Mouse (Mus musculus) erythroid progenitor cell, adult 5-6 weeks (primary cell): ENCODE results near the gene Scnn1b. TPM values are rescaled to one million over a fixed set of nuclear protein-coding genes. Genes with fewer than 3 reads are reported as not detected.

Experiments used
- ATAC-seq: replicated peaks from 2 replicates; pipeline ENCODE4 v1.8.0; 2016; ENCODE audit warnings: moderate number of reproducible peaks, mild to moderate bottlenecking, moderate TSS enrichment, inconsistent platforms; ENCODE audit not compliant: poor library complexity, low FRiP score, severe bottlenecking
- total RNA-seq, 2 experiments: library from RNA; stranded (forward) in 1 of 2; stranded (reverse) in 1 of 2; fragments of 150-400 nt in 1 of 2; fragments of 186-747, 209-891 nt in 1 of 2; gene quantifications; 2 replicates each; pipeline versions ENCODE4 v1.2.3 to v1.2.4; 2015 to 2017; ENCODE audit warnings: low replicate concordance in 2 of 2

The Scnn1b gene
- total RNA-seq (2015; ENCODE audit: low replicate concordance) (not detected in 2 replicates), total RNA-seq (2017; ENCODE audit: low replicate concordance) (not detected in 2 replicates)

GRCm38 (mm10) chr7:121864858-121865585, at the start of gene Scnn1b:
Gene Scnn1b (plus strand): TSS chr7:121865038.
- no peak for ATAC-seq

DNA sequence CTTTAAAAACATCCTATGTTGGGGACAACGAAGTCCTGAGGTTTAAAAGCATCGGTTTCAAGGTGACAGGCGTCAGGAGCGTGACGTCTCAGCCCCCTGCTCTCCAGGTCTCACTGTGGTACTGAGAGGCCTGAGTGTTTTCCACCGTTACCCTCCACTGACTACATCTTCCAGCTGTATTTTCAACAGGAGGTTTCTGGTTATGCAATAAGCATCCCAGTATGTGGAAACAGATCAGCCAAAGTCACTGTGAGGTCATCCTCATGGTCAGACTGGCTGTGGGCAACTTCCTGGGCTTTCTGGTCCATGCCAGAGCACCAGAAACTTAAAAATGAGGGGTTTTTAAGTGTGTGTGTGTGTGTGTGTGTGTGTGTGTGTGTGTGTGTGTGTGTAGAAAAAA, 43.2 kb upstream of the Scnn1b start:
- ATAC-seq, result no peak

- ATAC-seq, result no peak
These were observed 36.4 kb upstream of the Scnn1b start for GRCm38 (mm10) chr7:121828481-121828880.

- ATAC-seq, result no peak
These were observed 29.4 kb upstream of the Scnn1b start for GRCm38 (mm10) chr7:121835392-121835791.

GRCm38 (mm10) chr7:121836827-121837226, 28.0 kb upstream of the Scnn1b start:
- no peak for ATAC-seq

DNA sequence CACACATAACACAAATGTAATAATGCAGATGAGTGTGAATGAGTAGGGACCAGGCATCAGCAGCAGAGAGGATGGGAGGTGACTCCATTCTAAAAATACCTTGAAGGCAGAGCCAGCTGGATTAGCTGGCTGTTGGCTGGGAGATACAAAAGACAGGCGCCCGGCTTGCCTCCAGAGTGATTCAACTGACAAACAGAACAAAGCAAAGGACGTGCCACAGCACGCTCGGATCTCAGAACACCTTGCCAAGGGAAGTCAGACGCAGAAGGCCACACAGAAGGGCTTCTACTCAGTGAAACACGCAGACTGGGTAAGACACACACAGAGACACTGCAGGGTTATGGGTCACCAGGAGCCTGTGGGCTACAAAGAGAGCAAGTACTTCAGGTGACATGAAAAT, 24.0 kb upstream of the Scnn1b start:
- no peak for ATAC-seq

GRCm38 (mm10) chr7:121842234-121842633, 22.6 kb upstream of the Scnn1b start:
- ATAC-seq, result no peak

DNA sequence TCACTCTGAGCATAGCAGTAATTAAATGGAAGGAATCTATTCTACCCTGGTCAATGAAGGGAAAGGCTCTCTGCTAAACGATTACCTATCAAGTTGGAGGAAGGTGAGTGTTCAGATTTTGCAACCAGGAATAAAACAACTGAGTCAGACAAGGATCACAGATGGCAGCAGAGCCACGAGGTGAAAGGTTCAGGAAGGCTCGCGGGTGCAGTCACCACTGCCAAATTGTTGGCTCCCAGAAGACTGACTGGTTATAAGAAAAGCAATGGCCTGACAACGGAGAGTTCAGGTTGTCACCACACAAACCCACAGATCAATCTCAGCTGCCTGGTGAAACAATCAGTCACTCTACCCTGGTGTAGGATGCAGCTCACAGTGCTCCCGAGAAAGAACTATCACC, 18.9 kb upstream of the Scnn1b start:
- no peak for ATAC-seq

DNA sequence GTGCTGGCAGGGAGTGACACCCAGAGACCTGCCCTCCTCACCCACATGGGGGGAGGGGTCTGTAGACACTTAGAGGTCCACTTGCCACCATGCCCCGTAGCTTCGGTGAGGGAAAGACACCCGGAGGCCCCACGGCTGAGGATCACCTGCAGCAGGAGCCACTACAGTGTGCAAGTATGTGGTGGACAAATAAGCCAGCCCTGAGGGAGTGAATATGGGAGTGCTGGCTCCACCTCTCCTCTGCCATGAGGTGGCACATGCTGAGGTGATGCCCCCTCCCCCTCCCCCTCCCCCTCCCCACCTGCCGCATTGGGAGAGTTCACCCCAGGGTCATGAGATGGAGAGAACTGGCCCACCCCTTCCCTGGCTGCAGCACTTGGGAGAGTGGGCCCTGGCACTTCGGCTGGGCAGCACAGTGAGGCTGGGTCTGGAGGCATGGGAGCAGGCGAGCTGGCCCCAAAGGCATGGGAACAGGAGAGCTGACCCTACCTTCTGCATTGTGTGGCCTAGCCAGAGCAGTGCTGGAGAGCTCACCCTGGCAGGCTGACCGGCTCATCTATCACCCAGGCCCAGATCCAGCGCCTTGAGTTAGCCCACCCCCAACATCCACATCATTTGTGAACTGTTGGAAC, 16.2 kb upstream of the Scnn1b start:
- ATAC-seq, result no peak

DNA sequence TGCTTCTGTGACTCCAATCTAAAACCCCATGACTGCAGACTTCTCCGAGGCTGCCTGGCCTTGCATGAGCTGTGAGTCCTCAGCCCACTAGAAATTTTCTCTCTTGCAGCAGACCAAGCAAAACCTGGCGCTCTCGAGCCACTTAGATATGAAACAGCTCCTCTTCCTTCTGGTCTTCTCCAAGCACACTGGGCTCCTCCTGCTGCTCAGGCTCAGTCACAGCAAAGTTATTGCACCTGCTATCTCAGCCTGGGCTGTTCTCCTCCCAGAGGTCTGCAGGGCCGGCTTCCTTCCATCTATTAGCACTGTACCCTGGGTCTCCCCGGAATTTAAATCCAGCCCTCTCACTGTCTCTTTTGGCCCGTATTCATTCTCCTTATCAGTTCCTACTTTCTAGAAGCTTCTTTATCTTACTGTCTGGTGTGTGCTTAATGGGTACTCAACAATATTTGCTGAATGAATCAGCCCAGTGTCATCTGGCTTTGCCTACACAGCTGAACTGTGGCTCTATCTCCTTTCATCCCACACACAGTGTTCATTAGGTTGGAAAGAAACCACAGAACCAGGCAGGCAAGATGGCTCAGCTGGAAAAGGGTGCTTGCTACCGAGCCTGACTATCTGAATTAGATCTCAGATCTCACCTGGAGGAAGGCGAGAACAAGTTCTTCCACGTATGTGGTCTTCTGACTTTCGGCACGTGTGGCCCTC, 7.5 kb upstream of the Scnn1b start:
- no peak for ATAC-seq

GRCm38 (mm10) chr7:121858939-121859338, 5.9 kb upstream of the Scnn1b start:
- ATAC-seq, result no peak

DNA sequence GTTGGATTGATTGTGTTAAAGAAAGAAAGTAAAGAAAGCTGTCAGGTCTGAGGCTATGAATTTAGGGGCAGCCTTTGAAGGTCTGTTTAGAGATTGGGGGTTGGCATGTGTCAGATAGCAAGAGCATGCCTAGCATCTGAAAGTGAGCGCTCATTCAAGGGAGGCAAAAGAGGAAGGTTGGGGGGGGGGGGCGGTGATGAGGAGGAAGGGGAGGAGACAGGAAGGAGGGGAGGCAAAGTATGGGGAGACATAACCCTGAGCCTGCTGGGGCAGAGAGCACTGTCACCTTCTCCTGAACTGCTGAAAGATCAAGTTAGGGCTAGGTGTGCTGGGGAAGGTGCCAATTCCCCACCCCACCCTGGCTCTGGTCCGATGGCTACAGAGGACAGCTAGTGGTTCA, 6.8 kb downstream of the Scnn1b start:
- no peak for ATAC-seq

- ATAC-seq, result no peak
These were observed 9.2 kb downstream of the Scnn1b start for GRCm38 (mm10) chr7:121873998-121874397.

GRCm38 (mm10) chr7:121874784-121875183, 9.9 kb downstream of the Scnn1b start:
- ATAC-seq, result no peak

DNA sequence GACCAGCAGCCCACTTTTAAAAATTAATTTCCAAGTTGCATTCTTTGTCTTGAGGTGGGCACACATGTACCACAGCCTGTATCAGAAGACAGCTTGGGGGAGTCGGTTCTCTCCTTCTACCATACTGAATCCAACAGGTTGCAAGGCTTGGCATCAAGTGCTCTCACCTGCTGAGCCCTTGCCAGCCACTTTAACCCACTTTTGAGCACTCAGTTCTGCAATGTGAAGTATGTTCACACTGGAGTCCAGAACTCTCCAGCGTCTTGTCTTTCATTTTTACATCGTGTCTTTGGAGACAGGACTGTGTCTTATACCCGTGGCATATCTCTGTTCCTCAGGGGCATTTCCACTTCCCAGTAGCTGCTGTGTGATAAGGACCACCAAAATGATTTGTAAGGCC, 15.4 kb downstream of the Scnn1b start:
- no peak for ATAC-seq

GRCm38 (mm10) chr7:121890636-121891360, 26.0 kb downstream of the Scnn1b start:
- ATAC-seq, result no peak

DNA sequence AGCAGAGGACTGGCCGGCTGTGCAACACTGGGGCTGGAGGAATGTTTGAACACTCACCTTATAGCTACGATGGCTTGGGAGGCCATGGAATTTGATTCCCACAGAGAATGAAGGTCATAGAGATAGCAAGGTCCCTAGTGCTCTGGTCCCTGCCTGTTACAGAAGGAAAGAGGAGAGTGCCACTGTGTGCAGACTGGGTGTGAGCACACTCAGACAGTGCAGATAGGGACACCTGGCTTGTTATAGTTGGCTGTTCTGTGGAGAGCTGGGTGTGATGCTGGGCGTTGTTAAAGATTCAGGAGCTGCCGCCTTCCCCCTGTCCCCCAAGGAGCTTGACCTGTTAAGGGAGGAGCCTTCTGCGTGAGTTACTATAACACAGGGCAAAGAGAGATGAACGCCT, 31.9 kb downstream of the Scnn1b start:
- no peak for ATAC-seq

- peak; percentile 54; the same call in 1 of the 2 replicates for ATAC-seq
These were observed 34.5 kb downstream of the Scnn1b start for GRCm38 (mm10) chr7:121899311-121899710.

DNA sequence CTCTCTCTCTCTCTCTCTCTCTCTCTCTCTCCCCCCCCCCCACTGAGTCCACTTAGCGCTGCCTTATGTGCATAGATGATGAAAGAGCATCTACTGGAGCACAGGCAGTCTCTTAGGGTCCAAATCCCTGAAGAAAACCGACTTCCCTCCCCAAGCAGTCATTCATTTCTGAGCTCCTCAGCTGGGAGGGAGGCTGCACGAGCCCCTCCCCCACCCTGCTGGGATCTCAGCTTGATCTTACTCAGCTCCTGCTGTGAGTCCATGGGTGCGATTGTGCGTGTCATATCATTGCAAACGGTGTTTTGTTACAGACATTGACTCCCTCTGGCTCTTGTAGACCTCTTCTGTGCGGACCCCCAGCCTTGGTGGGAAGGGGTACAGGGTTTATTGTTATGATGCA, 35.1 kb downstream of the Scnn1b start:
- ATAC-seq, result no peak

- ATAC-seq, result no peak
These were observed 38.0 kb downstream of the Scnn1b start for GRCm38 (mm10) chr7:121902757-121903411.
